Mouse (Mus musculus) bone marrow, adult 2 months (tissue): Measurements from ENCODE around the gene Tpx2. TPM values are rescaled to one million over a fixed set of nuclear protein-coding genes. Genes with fewer than 3 reads are reported as not detected.

Experiments
- H3K27ac ChIP-seq: fragments of 200-500 bp; 2 replicates; pipeline ENCODE4 v1.5.1; 2012; ENCODE audit warnings: low read depth, mild to moderate bottlenecking, control low read depth, inconsistent platforms, low read length; ENCODE audit not compliant: control insufficient read depth, poor library complexity, insufficient read depth
- H3K4me1 ChIP-seq: fragments of 200-500 bp; 2 replicates; pipeline ENCODE4 v1.6.1; 2011; ENCODE audit warnings: low read length; ENCODE audit not compliant: control insufficient read depth, insufficient read depth
- H3K4me3 ChIP-seq: fragments of 200-500 bp; replicated peaks from 2 replicates; pipeline ENCODE3; 2011; ENCODE audit warnings: mild to moderate bottlenecking, low read depth, low read length, control low read depth; ENCODE audit not compliant: control insufficient read depth
- CTCF ChIP-seq: fragments of 200-500 bp; IDR thresholded peaks from 2 replicates; pipeline ENCODE4 v1.5.1; 2011; ENCODE audit warnings: low read length, control low read depth; ENCODE audit not compliant: control insufficient read depth, insufficient read depth
- POLR2A ChIP-seq: fragments of 200-500 bp; IDR thresholded peaks from 2 replicates; pipeline ENCODE4 v1.6.1; 2011; ENCODE audit warnings: low read depth, mild to moderate bottlenecking, control low read depth, low read length, borderline replicate concordance; ENCODE audit not compliant: control insufficient read depth
- whole genome bisulfite sequencing: fragments of 180-500 bp; shearing (Covaris S2); methylation state at CpG from one replicate; pipeline ENCODE4 v1.1.7; 2018; 5-methylcytosine and 5-hydroxymethylcytosine counted together
- polyA plus RNA-seq: library from polyadenylated mRNA; stranded (reverse); fragments of >200 nt; gene quantifications from 2 replicates; pipeline ENCODE4 v1.2.4, GENCODE M21; 2011; ENCODE audit warnings: low replicate concordance; ENCODE audit not compliant: missing spikeins, insufficient read depth, insufficient read length

Tpx2 gene
- polyA plus RNA-seq, 1 experiment, result 74.1 TPM

- Histone ChIP-seq H3K27ac (no peak overlapping the region), H3K4me3 (no peak overlapping the region), H3K4me1 (peaks cover 6% of the 10 kb centered on the region)
- TF ChIP-seq CTCF (no peak), POLR2A (no peak)
- WGBS, result 38% methylated on average over 2 of the region's 2 CpGs
These were observed 82.5 kb downstream of the Tpx2 start for GRCm38 (mm10) chr2:152930276-152930675.

GRCm38 (mm10) chr2:152931456-152932160, 83.8 kb downstream of the Tpx2 start:
- H3K4me1 ChIP-seq, result peaks cover 1% of the 10 kb centered on the region; the same call in 1 of the 2 replicates
- TF ChIP-seq POLR2A (no peak), CTCF (no peak)
- no peak overlapping the region for H3K27ac ChIP-seq
- WGBS, result 82% methylated on average over 12 of the region's 12 CpGs
- H3K4me3 ChIP-seq, result no peak overlapping the region

- Histone ChIP-seq H3K4me1 (no peaks in the 10 kb centered on the region), H3K27ac (no peak within 1 kb of the TSS), H3K4me3 (no peak within 1 kb of the TSS)
- TF ChIP-seq CTCF (no peak), POLR2A (no peak)
- WGBS, result 23% methylated on average over 9 of the region's 9 CpGs
These were observed 85.3 kb downstream of the Tpx2 start, which contains the start of gene Foxs1 for GRCm38 (mm10) chr2:152933048-152933447. TSS of gene Foxs1 (minus strand) at chr2:152933208.

GRCm38 (mm10) chr2:152933614-152934013, 85.8 kb downstream of the Tpx2 start:
- H3K27ac ChIP-seq, result no peak overlapping the region
- H3K4me1 ChIP-seq, result no peaks in the 10 kb centered on the region
- WGBS, result 31% methylated on average over 5 of the region's 5 CpGs
- no peak overlapping the region for H3K4me3 ChIP-seq
- TF ChIP-seq POLR2A, result no peak
- peak; percentile 82 for TF ChIP-seq CTCF

GRCm38 (mm10) chr2:152939846-152940245, 92.1 kb downstream of the Tpx2 start:
- no peaks in the 10 kb centered on the region for H3K4me1 ChIP-seq
- TF ChIP-seq CTCF (peak; percentile 95), POLR2A (no peak)
- H3K27ac ChIP-seq, result no peak overlapping the region
- 3% methylated on average over 4 of the region's 4 CpGs for WGBS
- H3K4me3 ChIP-seq, result no peak overlapping the region

GRCm38 (mm10) chr2:152941106-152941505, 93.3 kb downstream of the Tpx2 start:
- no peaks in the 10 kb centered on the region for H3K4me1 ChIP-seq
- TF ChIP-seq POLR2A (no peak), CTCF (no peak)
- 75% methylated on average over 6 of the region's 6 CpGs for WGBS
- H3K27ac ChIP-seq, result no peak overlapping the region
- H3K4me3 ChIP-seq, result no peak overlapping the region

- Histone ChIP-seq H3K4me1 (no peaks in the 10 kb centered on the region), H3K27ac (no peak overlapping the region), H3K4me3 (no peak overlapping the region)
- TF ChIP-seq POLR2A (no peak), CTCF (no peak)
- WGBS, result 27% methylated on average over 7 of the region's 7 CpGs
These were observed 94.0 kb downstream of the Tpx2 start for GRCm38 (mm10) chr2:152941776-152942175.

GRCm38 (mm10) chr2:152942898-152943515, 95.2 kb downstream of the Tpx2 start:
- under 1% methylated on average over 64 of the region's 65 CpGs for WGBS
- Histone ChIP-seq H3K4me3 (no peak overlapping the region), H3K4me1 (no peaks in the 10 kb centered on the region), H3K27ac (no peak overlapping the region)
- TF ChIP-seq CTCF (no peak), POLR2A (no peak)
